Comparison of ENCODE assay signal across 9 mouse cellular contexts in the genomic region with DNA sequence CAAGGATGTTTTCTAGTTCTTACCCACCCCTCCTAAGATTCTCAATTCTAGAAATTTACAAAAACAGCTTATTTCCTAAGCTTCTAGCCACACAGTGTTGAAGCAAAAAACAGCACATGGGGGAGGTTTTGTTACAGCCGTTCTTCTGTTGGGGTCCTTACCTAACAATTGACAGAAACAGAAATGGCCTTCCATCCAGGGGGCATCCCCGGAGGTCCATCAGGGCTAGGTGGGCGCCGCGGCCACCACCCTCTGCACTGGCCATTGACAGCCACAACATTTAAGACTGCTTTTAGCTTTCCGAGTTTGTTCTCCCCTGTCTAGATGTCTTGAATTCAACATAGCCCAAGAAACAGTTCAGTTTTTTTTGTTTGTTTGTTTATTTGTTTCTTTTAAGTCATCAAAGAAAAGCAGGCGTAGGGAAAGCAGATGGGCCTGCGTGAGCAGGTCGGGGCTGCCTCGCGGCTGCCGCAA.
DNase-seq lines count a peak whose midpoint lies in the region; ATAC-seq and TF ChIP-seq lines count a peak whose summit lies in the region.
"Had no signal": no experiment of that assay in that cellular context is flagged by ENCODE, and none has a peak within 500 bp of the region (broad histone marks: within the 10 kb centered on the region; RNA-seq: fewer than 3 reads in every experiment).

No protein-coding gene starts in this region.

- no peak overlapping the region for H3K9ac ChIP-seq in lung, embryonic 16.5 days (ENCODE audit: low read length)
- H3K9ac ChIP-seq in forebrain, postnatal 0 days, result peak overlapping the region; percentile 99
- no peak overlapping the region for H3K9ac ChIP-seq in liver, embryonic 12.5 days
- H3K9ac ChIP-seq: liver, embryonic 14.5 days had no signal

- peaks cover 75% of the 10 kb centered on the region for H3K27me3 ChIP-seq in lung, embryonic 16.5 days (ENCODE audit: control insufficient read depth, insufficient read depth, low read depth, low read length)
- no peaks in the 10 kb centered on the region for H3K27me3 ChIP-seq in forebrain, postnatal 0 days (ENCODE audit: insufficient read depth, low read length)
- H3K27me3 ChIP-seq in liver, embryonic 12.5 days (replicated peaks), result peaks cover 91% of the 10 kb centered on the region

- DNase-seq in lung, adult 2 months, result no peak
- DNase-seq in forebrain, postnatal 0 days, result peak; percentile 49
- no peak for DNase-seq in thymus, postnatal 4 days
- no peak for DNase-seq in frontal cortex, postnatal 14 days (ENCODE audit: low spot score in 2 of 2)
- no peak for DNase-seq in layer of hippocampus, adult 11-12 months (ENCODE audit: low spot score)
- DNase-seq: gastrocnemius, postnatal 14 days had no signal

- peak overlapping the region; percentile 78; the same call in 1 of the 2 replicates for H3K4me2 ChIP-seq in lung, embryonic 16.5 days (ENCODE audit: low read depth, low read length)
- peak overlapping the region; percentile 90 for H3K4me2 ChIP-seq in forebrain, postnatal 0 days (ENCODE audit: low read depth)
- H3K4me2 ChIP-seq in liver, embryonic 12.5 days, result no peak overlapping the region

- no peak for ATAC-seq in lung, embryonic 16.5 days (ENCODE audit: low read depth)
- no peak for ATAC-seq in forebrain, postnatal 0 days
- no peak for ATAC-seq in liver, embryonic 12.5 days

- no peak overlapping the region; the same call in 1 of the 2 replicates for H3K4me3 ChIP-seq in lung, embryonic 16.5 days (ENCODE audit: low read length)
- H3K4me3 ChIP-seq in lung, adult 2 months (replicated peaks; ENCODE audit: extremely low read depth, low read depth, low read length), result no peak overlapping the region
- H3K4me3 ChIP-seq in forebrain, postnatal 0 days (ENCODE audit: low read depth, low read length), result peak overlapping the region; percentile 74
- peak overlapping the region; percentile 49; the same call in 1 of the 2 replicates for H3K4me3 ChIP-seq in liver, embryonic 12.5 days

- no peak overlapping the region for H3K27ac ChIP-seq in lung, embryonic 16.5 days (ENCODE audit: low read length)
- peak overlapping the region; percentile 100 for H3K27ac ChIP-seq in forebrain, postnatal 0 days (ENCODE audit: low read depth, low read length)
- no peak overlapping the region for H3K27ac ChIP-seq in liver, embryonic 12.5 days
- H3K27ac ChIP-seq: liver, embryonic 14.5 days had no signal

- H3K4me1 ChIP-seq in lung, embryonic 16.5 days (replicated peaks; ENCODE audit: control insufficient read depth, insufficient read depth, low read length), result peaks cover 15% of the 10 kb centered on the region
- H3K4me1 ChIP-seq in lung, adult 2 months (ENCODE audit: control insufficient read depth, insufficient read depth, low read length), result peaks cover 8% of the 10 kb centered on the region; the same call in 1 of the 2 replicates
- peaks cover 24% of the 10 kb centered on the region for H3K4me1 ChIP-seq in forebrain, postnatal 0 days (ENCODE audit: insufficient read depth)
- peaks cover 12% of the 10 kb centered on the region for H3K4me1 ChIP-seq in liver, embryonic 12.5 days

- WGBS in lung, embryonic 16.5 days, result 6% methylated on average over 12 of the region's 12 CpGs
- 13% methylated on average over 12 of the region's 12 CpGs for WGBS in lung, adult 2 months
- 8% methylated on average over 12 of the region's 12 CpGs for WGBS in forebrain, postnatal 0 days
- WGBS in liver, embryonic 12.5 days (ENCODE audit: insufficient replicate concordance), result 8% methylated on average over 12 of the region's 12 CpGs

- no peaks in the 10 kb centered on the region for H3K9me3 ChIP-seq in lung, embryonic 16.5 days (ENCODE audit: control insufficient read depth, low read length)
- no peaks in the 10 kb centered on the region for H3K9me3 ChIP-seq in forebrain, postnatal 0 days (ENCODE audit: low read length)
- H3K9me3 ChIP-seq in liver, embryonic 12.5 days (replicated peaks), result no peaks in the 10 kb centered on the region

- TF ChIP-seq CTCF in lung, adult 2 months (IDR thresholded peaks at IDR 0.05; ENCODE audit: insufficient read depth, low read length), result no peak
- TF ChIP-seq CTCF in forebrain, postnatal 0 days (IDR thresholded peaks at IDR 0.05; ENCODE audit: low read depth), result no peak

- no peaks in the 10 kb centered on the region for H3K36me3 ChIP-seq in lung, embryonic 16.5 days (ENCODE audit: control insufficient read depth, insufficient read depth, low read length)
- H3K36me3 ChIP-seq in forebrain, postnatal 0 days (ENCODE audit: insufficient read depth), result peaks cover 9% of the 10 kb centered on the region; the same call in 1 of the 2 replicates
- no peaks in the 10 kb centered on the region for H3K36me3 ChIP-seq in liver, embryonic 12.5 days

- TF ChIP-seq POLR2A in lung, adult 2 months (IDR thresholded peaks at IDR 0.05; ENCODE audit: borderline replicate concordance, extremely low read depth, low read depth, low read length), result no peak

Comparison
In these comparisons a context has a peak if more than half of its experiments do, and no peak if none do; other contexts are left out.
1. H3K4me3 ChIP-seq: peak in forebrain, postnatal 0 days (single experiment) and liver, embryonic 12.5 days (single experiment); none in lung, embryonic 16.5 days (single experiment) and lung, adult 2 months (single experiment).